Mouse (Mus musculus): ENCODE data around the gene Hdac1.

Gene Hdac1

DNA sequence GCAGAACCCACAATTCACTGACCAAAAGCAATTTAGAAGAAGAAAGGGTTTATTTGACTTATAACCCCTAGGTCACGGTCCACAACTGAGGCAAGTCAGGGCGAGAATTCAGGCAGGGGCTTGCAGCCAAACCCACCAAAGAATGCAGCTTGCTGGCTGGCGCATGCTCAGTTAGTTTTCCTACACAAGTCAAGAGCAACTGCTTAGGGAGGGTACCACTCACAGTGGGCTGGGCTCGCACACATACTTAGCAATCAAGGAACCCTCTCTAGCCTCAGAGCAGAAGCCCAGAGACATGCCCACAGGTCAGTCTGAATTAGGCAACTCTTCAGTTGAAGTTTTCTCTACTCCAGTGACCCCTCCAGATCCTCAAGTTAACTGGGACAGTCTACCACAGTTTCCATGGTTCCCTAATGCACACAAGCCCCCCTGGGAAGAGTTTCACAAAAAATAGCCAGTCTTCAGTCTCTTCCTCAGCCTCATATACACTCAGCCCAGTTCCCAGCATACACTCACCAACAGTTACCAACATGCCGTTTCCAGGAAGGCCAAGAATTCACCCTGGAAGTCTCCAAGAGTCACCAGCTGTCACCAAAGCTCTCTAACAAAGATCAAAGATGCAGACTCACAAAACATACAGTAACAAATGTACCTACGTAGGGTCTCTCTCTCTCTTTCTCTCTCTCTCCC lies 31.6 kb downstream of the Hdac1 start:
- no peak for DNase-seq (ENCODE audit: low read depth)

GRCm38 (mm10) chr4:129509650-129510049 lies 32.9 kb downstream of the Hdac1 start:
- no peak for DNase-seq (ENCODE audit: low read depth)

DNA sequence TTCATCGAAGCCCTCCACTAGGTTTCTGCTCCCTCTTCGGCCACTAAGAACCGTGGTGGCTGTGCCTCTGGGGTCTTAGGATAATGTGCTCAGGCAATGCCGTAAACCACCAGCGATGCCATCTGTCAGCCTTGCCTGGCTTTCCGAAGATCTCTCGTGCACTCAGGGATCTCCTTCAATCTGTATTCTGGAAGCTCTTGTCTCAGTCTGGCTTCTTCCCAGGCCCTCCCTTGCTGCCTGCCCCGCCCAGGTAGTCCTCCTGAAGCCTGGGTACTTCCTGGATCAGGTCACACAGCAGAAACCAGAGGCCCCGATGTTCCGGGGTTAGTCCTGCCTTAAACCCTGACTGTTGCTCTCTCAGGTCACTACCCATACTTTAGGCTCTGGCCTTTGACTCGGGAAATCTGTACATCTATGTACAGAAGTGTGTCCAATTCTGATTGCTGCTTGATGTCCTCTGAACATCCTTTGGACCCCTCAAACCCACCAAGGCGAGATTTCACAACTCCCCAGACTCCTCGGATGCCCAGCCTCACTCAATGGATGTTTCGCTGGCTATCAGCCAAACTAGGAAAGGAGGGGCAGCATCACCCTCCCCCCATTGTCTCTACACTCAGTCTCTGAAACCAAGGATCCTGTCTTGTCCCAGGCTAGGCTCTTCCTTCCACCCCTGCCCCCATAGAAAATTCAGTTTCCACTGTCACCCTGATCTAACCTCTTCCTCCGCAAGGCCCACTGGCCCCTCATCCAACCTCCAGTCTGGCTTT lies 33.5 kb downstream of the Hdac1 start:
- no peak for DNase-seq (ENCODE audit: low read depth)

- DNase-seq (ENCODE audit: low read depth), result no peak
Observed at GRCm38 (mm10) chr4:129508237-129508515, 34.3 kb downstream of the Hdac1 start.

DNA sequence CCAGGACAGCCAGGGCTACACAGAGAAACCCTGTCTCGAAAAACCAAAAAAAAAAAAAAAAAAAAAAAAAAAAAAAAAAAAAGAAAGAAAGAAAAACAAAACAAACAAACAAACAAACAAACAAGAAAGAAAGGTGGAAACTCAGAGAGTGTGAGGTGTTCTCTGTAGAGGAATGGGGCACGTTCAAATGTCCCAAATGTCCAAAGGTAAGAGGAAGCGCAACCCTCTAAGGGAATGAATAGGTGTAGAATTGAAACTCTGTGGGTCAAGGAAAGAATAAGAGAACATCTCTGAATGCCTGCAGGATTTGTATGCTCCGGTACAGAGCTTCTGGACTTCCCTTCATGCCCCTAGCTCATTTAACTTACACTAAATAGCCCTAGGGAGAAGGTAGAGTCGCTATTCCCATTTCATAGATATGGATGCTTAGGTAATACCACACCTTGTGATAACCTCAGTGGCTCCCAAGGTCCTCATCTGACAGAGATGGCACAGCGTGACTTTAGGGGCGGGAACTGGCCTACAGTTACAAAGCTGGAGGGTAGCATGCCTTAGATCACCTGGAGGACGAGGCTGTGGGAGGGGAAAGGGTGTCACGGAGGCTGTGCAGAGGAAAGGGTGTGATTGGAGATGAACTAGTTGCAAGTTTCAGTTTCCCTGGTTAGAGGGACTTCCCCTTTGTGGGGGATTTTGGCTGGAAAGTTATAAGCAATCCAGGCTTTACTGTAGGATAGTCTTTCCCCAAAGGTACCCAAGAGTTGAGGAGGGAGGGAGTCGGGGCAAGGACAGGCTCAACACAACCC lies 34.9 kb downstream of the Hdac1 start:
- no peak for DNase-seq (ENCODE audit: low read depth)

DNA sequence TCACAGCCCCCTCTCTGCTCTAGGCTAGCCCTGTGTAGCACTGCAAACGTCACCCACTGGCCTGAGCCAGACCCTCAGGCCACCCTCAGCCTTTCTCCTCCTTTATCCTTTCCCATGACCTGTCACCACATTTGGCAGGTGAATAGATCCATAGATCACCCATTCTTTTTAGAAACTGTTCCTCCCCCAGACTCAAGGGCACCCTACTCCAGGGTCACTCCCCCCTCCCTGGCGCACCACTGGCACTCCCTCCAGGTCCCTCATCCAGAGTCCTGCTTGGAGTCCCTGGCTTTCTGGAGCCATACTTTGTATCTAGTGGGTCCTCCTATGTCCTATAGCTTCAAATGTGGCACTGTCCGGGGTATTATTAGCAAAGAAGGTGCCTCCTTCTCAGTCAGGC lies 37.0 kb downstream of the Hdac1 start:
- DNase-seq (ENCODE audit: low read depth), result no peak

- no peak for DNase-seq (ENCODE audit: low read depth)
Observed at GRCm38 (mm10) chr4:129502901-129503444, 39.5 kb downstream of the Hdac1 start.

DNA sequence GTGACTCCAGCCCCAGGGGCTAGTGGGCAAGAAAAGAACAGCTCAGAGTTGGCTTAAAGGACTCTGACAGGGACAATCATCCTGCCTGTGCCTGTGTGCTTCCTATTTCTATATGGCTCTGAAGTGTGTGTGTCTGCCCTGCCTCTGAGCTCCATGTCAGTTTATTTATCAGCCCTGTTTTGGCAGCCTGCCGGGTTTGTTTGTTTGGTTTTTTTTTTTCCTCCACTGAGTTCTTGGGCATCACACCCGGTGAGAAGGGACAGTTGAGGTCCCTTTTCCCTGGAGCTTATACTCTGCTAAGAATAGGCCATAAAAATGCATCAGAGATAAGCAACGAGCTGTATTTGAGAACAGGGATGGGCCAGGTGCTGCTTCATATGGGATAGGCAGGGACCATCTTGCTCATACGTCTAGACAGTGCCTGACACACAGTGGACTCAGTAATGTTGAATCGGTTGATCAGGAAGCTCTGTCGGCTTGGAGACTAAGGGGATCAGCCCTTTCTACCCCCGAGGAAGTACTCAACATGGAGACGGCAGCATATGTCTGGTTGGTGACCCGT lies 40.1 kb downstream of the Hdac1 start:
- DNase-seq (ENCODE audit: low read depth), result no peak

DNA sequence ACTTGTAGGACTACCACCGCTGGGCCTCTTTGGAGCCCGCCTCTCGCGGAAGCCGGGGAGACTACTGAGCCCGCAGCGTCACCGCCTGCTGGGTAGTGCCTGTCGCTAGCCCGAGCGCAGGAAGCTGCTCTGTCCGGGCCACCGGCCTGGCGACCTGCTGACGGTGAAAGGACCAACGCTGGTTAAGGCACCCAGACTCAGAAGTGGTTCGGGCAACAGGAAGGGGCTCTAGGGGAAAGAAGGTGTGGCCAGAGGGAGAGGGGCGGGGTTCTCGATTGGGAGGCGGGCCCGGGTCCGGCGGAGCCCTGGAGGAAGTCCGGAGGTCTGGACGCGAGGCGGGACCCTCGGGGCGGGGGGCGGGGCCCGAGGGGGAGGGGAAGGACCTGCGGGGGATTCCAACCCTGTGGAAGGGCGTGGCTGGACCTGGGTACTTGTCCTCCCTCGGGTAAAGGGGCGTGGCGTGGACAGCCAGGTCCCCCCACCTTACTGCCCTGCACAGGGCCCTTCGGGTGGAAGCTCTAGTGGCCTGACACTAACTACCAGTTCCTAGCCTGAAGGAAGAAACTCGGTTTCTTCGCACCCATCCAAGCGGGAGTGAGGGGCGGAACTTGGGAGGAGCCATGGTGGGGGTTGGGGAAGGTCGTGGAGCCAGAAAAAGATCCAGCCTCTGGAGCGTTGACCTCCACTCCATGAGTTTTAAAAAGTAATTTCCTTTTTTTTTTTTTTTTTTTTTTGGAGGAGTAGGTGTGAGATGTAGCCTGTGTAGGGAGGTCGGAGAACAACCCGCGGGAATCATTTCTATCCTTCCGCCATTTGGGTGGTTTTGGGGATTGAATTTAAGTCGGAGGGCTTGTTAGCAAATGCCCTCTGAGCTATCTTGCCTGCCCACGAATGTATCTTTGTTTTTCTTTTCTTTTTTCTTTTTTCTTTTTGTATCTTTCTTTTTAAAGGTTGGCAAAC lies 41.6 kb downstream of the Hdac1 start:
- DNase-seq (ENCODE audit: low read depth), result peak; percentile 48

DNA sequence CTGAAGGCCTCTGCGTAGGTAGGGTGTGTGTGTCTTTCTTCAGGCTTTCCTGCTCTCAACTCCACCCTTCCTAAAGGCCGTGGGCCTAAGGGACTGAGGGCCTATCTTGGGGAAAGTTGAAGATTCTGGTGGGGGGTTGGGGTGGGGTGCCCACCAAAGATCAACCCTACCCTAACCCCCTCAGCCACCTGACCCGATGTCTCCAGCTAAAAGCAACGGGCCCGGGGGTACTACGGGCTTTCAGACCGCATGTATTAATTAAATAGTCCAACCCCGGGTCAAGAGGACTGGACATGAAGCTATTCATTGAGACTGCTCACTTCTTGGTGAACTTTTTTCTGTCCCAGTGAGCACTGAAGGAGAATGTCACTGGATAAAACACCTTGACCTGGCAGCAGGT lies 42.5 kb downstream of the Hdac1 start:
- DNase-seq (ENCODE audit: low read depth), result no peak

- DNase-seq (ENCODE audit: low read depth), result no peak
Observed at GRCm38 (mm10) chr4:129498941-129499340, 43.6 kb downstream of the Hdac1 start.

DNA sequence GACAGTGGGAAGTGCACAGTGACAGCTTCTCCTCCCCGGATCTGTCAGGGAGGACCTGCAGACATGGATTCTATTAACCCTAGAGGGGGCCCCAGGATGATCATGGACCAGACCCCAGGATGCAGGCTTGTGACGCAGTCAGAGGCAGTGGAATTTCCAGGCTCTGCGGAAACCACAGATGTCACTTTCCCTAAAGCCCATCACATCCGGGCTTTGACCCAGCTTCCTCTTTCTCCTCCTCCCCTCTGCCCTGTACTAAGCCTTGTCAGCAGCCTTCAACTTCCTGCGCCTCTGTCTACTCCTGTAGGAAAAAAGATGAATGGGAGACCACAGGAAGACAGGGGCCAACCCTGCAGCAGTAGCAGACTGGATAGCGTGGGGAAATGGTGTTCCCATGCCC lies 45.9 kb downstream of the Hdac1 start:
- DNase-seq (ENCODE audit: low read depth), result no peak

GRCm38 (mm10) chr4:129495672-129496562 lies 46.6 kb downstream of the Hdac1 start:
- no peak for DNase-seq (ENCODE audit: low read depth)

GRCm38 (mm10) chr4:129494681-129495080 lies 47.8 kb downstream of the Hdac1 start:
- DNase-seq (ENCODE audit: low read depth), result no peak

GRCm38 (mm10) chr4:129490972-129491880 lies 51.3 kb downstream of the Hdac1 start, which contains the start of the genes Tssk3 and Fam229a:
Tssk3 (minus strand) TSS chr4:129491022.
Fam229a (plus strand) TSS chr4:129491190.
- DNase-seq (ENCODE audit: low read depth), result no peak

DNA sequence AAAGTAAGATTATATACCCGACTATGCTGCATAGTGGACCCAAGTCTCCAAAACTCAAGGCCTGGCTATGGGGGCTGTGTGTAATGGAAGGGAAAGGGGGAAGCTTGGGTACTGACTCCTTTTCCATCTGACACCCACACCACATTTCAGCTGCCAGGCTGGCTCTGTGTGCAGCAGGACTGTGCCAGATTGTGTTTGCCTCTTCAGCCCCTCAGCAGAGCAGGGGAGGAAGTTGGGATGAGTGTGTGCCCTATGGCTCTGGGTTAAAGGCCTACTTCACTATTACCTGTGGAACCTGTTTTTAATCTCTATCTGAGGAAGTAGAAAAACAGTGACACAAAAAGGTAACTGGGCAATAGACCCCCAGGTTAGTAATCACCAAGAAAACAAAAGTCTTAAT lies 61.4 kb downstream of the Hdac1 start:
- DNase-seq (ENCODE audit: low read depth), result no peak

- no peak for DNase-seq (ENCODE audit: low read depth)
Observed at GRCm38 (mm10) chr4:129479863-129480262, 62.6 kb downstream of the Hdac1 start.

GRCm38 (mm10) chr4:129476047-129476446 lies 66.5 kb downstream of the Hdac1 start:
- no peak for DNase-seq (ENCODE audit: low read depth)

Data from c-Kit-positive CD71-positive TER-119-negative erythroid progenitor cells, embryonic 14.5 days (primary cell).